Mouse (Mus musculus) limb, embryonic 11.5 days (tissue): ENCODE measurements around the gene Gipc1. TPM values are rescaled to one million over a fixed set of nuclear protein-coding genes. Genes with fewer than 3 reads are reported as not detected.

Experiments
- ATAC-seq: fragments of 200-750 bp; cut with Nextera tagmentation; 2 replicates; pipeline ENCODE4 v1.8.0; 2017; ENCODE audit warnings: low read depth; ENCODE audit not compliant: insufficient number of reproducible peaks, low FRiP score, low TSS enrichment
- DNase-seq: peaks from one replicate; pipeline ENCODE4 v3.0.0-alpha.2; 2015; ENCODE audit warnings: low spot score
- H3K27ac ChIP-seq: fragments of 300-500 bp; sonication (generic); replicated peaks from 2 replicates; pipeline ENCODE4 v1.5.1; 2014; ENCODE audit warnings: low read depth, mild to moderate bottlenecking, low read length
- H3K27me3 ChIP-seq: fragments of 300-500 bp; sonication (generic); 2 replicates; pipeline ENCODE4 v1.6.1; 2014; ENCODE audit warnings: mild to moderate bottlenecking, low read length, mixed read lengths; ENCODE audit not compliant: control insufficient read depth, insufficient read depth
- H3K36me3 ChIP-seq: fragments of 300-500 bp; sonication (generic); 2 replicates; pipeline ENCODE4 v1.6.1; 2014; ENCODE audit warnings: mild to moderate bottlenecking, low read length, moderate library complexity, mixed read lengths; ENCODE audit not compliant: control insufficient read depth, insufficient read depth
- H3K4me1 ChIP-seq: fragments of 300-500 bp; sonication (generic); 2 replicates; pipeline ENCODE4 v1.6.1; 2014; ENCODE audit warnings: low read length, mixed read lengths; ENCODE audit not compliant: control insufficient read depth, insufficient read depth
- H3K4me2 ChIP-seq: fragments of 300-500 bp; sonication (generic); 2 replicates; pipeline ENCODE4 v1.6.1; 2014; ENCODE audit warnings: low read depth, mild to moderate bottlenecking, moderate library complexity; ENCODE audit not compliant: severe bottlenecking
- H3K4me3 ChIP-seq: fragments of 300-500 bp; sonication (generic); 2 replicates; pipeline ENCODE4 v1.5.1; 2014; ENCODE audit warnings: low read depth, low read length
- H3K9ac ChIP-seq: fragments of 300-500 bp; sonication (generic); 2 replicates; pipeline ENCODE4 v1.6.1; 2014; ENCODE audit warnings: mild to moderate bottlenecking, low read length
- H3K9me3 ChIP-seq: fragments of 300-500 bp; sonication (generic); 2 replicates; pipeline ENCODE4 v1.6.1; 2016; ENCODE audit warnings: low read length; ENCODE audit not compliant: control insufficient read depth
- WGBS: fragments of 180-500 bp; shearing (Covaris S2); extraction: QIAGEN DNeasy Blood & Tissue Kit; methylation state at CpG from one replicate; pipeline ENCODE4 v1.1.7; 2014; 5-methylcytosine and 5-hydroxymethylcytosine counted together
- polyA plus RNA-seq: library from polyadenylated mRNA; unstranded; fragments of >200 nt; fragmentation: Nextera tagmentation; extraction: Ambion mirVana; gene quantifications from 2 replicates; pipeline ENCODE4 v1.2.1, GENCODE M21; 2014

Gipc1 gene
- polyA plus RNA-seq, 1 experiment from 2014 or later = 178 TPM

DNA sequence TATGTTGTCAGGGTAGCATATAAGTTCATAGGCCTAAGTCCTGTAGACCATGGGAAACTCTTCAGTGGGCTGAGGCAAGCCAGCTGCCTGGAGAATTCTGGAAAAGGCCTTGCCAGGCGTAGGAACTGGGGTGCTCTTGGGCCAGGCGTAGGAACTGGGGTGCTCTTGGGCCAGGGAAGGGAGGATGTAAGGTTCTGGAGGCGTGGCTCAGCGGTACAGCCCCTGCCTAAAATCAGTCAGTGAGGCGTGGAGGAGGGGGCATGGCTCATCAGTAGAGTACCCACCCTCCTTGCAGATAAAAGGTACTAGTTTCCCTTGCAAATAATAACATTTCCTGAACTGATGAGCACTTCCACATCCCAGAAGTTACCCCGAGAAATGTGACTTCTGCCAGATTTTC lies 2.2 kb downstream of the Gipc1 start:
- 92% methylated on average over 6 of the region's 6 CpGs for WGBS
- H3K4me3 ChIP-seq = no peak overlapping the region
- H3K9ac ChIP-seq = no peak overlapping the region
- DNase-seq (no peak), ATAC-seq (no peak)
- H3K9me3 ChIP-seq = no peaks in the 10 kb centered on the region
- no peaks in the 10 kb centered on the region for H3K27me3 ChIP-seq
- H3K4me1 ChIP-seq = peaks cover 8% of the 10 kb centered on the region; the same call in 1 of the 2 replicates
- no peaks in the 10 kb centered on the region; the same call in 1 of the 2 replicates for H3K36me3 ChIP-seq
- no peak overlapping the region for H3K4me2 ChIP-seq
- H3K27ac ChIP-seq = no peak overlapping the region

DNA sequence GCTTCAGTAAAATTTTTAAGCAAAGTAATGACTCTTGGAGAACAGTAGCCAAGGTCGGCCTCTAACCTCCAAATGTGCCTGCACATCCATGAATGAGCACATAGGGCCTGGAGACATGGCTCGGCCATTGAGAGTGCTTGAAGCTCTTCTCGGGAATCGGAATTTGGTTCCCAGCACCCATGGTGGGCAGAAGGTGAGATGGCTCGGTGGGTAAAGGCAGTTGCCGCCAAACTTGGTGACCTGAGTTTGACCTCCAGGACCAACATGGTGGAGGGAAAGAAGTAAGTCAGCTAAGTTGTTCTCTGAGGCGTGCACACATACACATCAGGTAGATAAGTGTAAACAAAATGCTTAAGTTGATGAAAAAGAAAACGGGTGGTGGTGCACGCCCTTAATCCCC lies 3.6 kb downstream of the Gipc1 start:
- WGBS = 91% methylated on average over 9 of the region's 9 CpGs

GRCm38 (mm10) chr8:83656484-83657246 lies 4.2 kb downstream of the Gipc1 start:
- no peak overlapping the region for H3K27ac ChIP-seq
- no peak overlapping the region for H3K4me3 ChIP-seq
- H3K4me2 ChIP-seq = no peak overlapping the region
- H3K36me3 ChIP-seq = no peaks in the 10 kb centered on the region; the same call in 1 of the 2 replicates
- no peaks in the 10 kb centered on the region for H3K9me3 ChIP-seq
- no peaks in the 10 kb centered on the region for H3K27me3 ChIP-seq
- DNase-seq = no peak
- ATAC-seq = no peak
- WGBS = 91% methylated on average over 13 of the region's 13 CpGs
- H3K4me1 ChIP-seq = peaks cover 27% of the 10 kb centered on the region
- H3K9ac ChIP-seq = no peak overlapping the region

More for the DNA sequence above, 3.6 kb downstream of the Gipc1 start:
- Histone ChIP-seq H3K27ac (no peak overlapping the region), H3K4me1 (peaks cover 21% of the 10 kb centered on the region), H3K9me3 (no peaks in the 10 kb centered on the region), H3K4me2 (no peak overlapping the region), H3K36me3 (no peaks in the 10 kb centered on the region; the same call in 1 of the 2 replicates), H3K4me3 (no peak overlapping the region), H3K27me3 (no peaks in the 10 kb centered on the region), H3K9ac (no peak overlapping the region)
- no peak for ATAC-seq
- DNase-seq = no peak

DNA sequence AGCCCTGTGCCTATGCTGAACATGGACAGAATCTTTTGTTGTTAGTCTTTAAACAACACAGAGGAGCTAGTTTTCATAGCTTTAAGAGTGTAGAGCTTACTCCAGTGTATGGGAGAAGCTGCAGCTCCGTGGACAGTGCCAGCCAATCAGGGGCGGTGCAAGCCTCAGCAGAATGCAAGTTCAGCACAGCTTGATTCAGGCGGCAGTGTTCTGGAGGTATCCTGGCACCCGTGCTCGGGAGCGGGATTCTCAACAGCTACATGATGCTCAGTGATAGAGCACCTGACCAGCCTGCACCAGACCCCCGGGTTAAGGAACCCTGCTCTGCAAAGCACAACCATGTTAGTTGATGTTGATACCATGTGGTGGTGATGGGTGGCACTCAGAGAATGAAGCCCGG lies 8.1 kb downstream of the Gipc1 start:
- no peak for ATAC-seq
- no peak for DNase-seq
- Histone ChIP-seq H3K4me2 (peak overlapping the region; percentile 32; the same call in 1 of the 2 replicates), H3K9ac (peak overlapping the region; percentile 37; the same call in 1 of the 2 replicates), H3K4me3 (no peak overlapping the region), H3K9me3 (no peaks in the 10 kb centered on the region), H3K4me1 (peaks cover 30% of the 10 kb centered on the region), H3K36me3 (no peaks in the 10 kb centered on the region; the same call in 1 of the 2 replicates), H3K27ac (0 out of 2 replicates have a peak overlapping the region, but pooled peaks have one; percentile 30), H3K27me3 (no peaks in the 10 kb centered on the region)
- 11% methylated on average over 8 of the region's 8 CpGs for WGBS

DNA sequence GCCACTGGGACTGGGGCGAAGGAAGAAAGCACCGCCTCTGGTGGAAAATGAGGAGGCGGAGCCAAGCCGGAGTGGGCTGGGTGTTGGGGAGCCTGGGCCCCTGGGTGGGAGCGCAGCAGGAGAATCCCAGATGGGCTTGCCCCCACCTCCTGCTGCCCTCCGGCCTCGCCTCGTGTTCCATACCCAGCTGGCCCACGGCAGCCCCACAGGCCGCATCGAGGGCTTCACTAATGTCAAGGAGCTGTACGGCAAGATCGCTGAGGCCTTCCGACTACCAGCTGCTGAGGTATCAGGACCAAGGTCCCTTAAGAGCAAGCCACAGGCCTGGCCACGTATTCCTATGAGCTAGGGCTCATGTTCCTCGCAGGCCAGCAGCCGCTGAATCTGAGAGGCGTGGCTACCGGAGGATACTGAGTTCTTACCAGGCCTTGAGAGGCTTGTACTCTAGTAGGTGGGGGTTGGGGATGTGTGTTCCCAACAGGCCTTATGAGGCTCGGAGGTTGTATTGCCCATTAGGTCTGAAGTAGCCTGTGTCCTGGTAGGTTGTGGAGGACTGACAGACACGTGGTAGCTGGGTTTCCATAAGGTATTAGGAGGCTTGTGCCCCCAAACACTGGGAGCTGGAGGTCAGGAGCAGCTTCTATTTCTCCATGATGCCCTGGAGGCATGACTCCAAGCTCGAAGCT lies 8.7 kb downstream of the Gipc1 start:
- 8% methylated on average over 22 of the region's 22 CpGs for WGBS
- H3K4me1 ChIP-seq = peaks cover 30% of the 10 kb centered on the region
- H3K27me3 ChIP-seq = no peaks in the 10 kb centered on the region
- H3K9ac ChIP-seq = peak overlapping the region; percentile 37
- no peaks in the 10 kb centered on the region for H3K9me3 ChIP-seq
- H3K36me3 ChIP-seq = no peaks in the 10 kb centered on the region; the same call in 1 of the 2 replicates
- 0 out of 2 replicates have a peak overlapping the region, but pooled peaks have one; percentile 8 for H3K4me3 ChIP-seq
- ATAC-seq = peak; percentile 44; the same call in 1 of the 2 replicates
- H3K27ac ChIP-seq = 0 out of 2 replicates have a peak overlapping the region, but pooled peaks have one; percentile 30
- DNase-seq = peak; percentile 62
- peak overlapping the region; percentile 32 for H3K4me2 ChIP-seq

- H3K9ac ChIP-seq = no peak overlapping the region
Measured at GRCm38 (mm10) chr8:83662421-83662826, 9.9 kb downstream of the Gipc1 start.

DNA sequence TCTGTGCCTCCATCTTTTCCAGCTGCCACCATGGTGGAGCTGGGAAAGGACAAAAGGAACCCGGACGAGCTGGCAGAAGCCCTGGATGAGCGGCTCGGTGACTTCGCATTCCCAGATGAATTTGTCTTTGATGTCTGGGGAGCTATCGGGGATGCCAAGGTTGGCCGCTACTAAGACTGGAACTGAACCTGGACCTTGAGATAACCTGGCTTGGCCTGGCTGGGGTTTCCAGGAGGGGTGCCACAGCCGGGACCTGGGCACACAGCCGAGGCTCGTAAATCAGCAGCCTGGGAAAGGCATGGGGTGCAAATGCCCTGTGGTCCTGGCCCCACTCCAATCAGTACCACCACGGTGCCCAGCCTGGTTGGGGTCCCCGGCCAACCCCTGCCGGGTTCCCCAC lies 11.6 kb downstream of the Gipc1 start:
- Histone ChIP-seq H3K9ac (no peak overlapping the region), H3K4me2 (no peak overlapping the region), H3K4me1 (peaks cover 41% of the 10 kb centered on the region), H3K4me3 (no peak overlapping the region), H3K36me3 (no peaks in the 10 kb centered on the region), H3K27me3 (peaks cover 7% of the 10 kb centered on the region; the same call in 1 of the 2 replicates), H3K27ac (no peak overlapping the region), H3K9me3 (no peaks in the 10 kb centered on the region)
- DNase-seq (no peak), ATAC-seq (no peak)
- WGBS = 90% methylated on average over 13 of the region's 13 CpGs

More at GRCm38 (mm10) chr8:83662421-83662826, 9.9 kb downstream of the Gipc1 start:
- ATAC-seq (peak; percentile 7; the same call in 1 of the 2 replicates), DNase-seq (peak; percentile 94)
- H3K4me3 ChIP-seq = no peak overlapping the region
- no peaks in the 10 kb centered on the region; the same call in 1 of the 2 replicates for H3K36me3 ChIP-seq
- no peaks in the 10 kb centered on the region for H3K9me3 ChIP-seq
- peaks cover 34% of the 10 kb centered on the region for H3K4me1 ChIP-seq
- no peak overlapping the region for H3K27ac ChIP-seq
- no peaks in the 10 kb centered on the region for H3K27me3 ChIP-seq
- WGBS = 13% methylated on average over 4 of the region's 4 CpGs
- H3K4me2 ChIP-seq = no peak overlapping the region

DNA sequence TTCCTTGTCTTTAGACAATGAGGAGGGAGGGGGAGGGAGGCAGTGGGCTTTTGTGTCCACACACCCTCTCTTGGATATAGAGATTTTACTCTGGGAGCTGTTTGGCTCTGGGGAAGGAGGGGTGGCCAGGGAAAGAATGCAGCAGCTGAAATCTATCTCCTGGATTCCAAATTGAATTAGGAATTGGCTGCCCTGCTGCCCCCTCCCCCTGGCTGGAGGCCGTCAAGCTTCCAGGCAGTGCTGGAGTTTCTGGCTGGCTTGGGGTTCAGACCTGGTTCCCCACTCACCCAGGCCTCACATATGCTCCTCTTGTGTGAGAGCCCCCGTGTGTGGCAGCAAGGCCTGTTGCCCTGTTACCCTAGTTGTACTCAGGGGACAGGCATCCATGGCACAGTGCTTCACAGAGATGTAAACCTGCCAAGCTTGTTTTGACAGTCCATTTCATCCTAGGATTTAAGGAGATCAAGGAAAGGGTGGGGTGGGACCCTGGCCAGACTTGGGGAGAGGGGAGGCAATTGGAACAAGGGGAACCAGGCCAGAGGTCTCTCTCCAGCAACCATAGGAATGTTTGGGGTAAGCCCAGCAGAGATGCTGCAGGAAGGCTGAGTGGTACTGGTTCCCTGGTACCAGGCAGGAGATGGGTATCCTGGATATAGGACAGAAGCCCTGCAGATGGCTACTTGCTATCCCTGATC lies 12.6 kb downstream of the Gipc1 start:
- Histone ChIP-seq H3K36me3 (0 out of 2 replicates have a peak, but pooled peaks cover under 1% of the 10 kb centered on the region), H3K4me1 (peaks cover 36% of the 10 kb centered on the region), H3K9ac (no peak overlapping the region), H3K27ac (no peak overlapping the region), H3K4me3 (no peak overlapping the region), H3K27me3 (peaks cover 7% of the 10 kb centered on the region; the same call in 1 of the 2 replicates), H3K9me3 (no peaks in the 10 kb centered on the region), H3K4me2 (no peak overlapping the region)
- ATAC-seq (no peak), DNase-seq (no peak)
- 45% methylated on average over 2 of the region's 2 CpGs for WGBS
